Mouse (Mus musculus) hindbrain, embryonic 11.5 days (tissue): ENCODE measurements at regions not wholly inside any gene's neighbourhood (a gene's known extent, or its start where the extent isn't known, plus 50 kb on each side); places are given as distances from the start of the nearest gene placed in this dataset.
A peak's percentile ranks its signal among the peaks of the same experiment; 100 is the strongest.
"Not testable (repeated sequence)": the region's sequence is repeated elsewhere in the genome, so short reads cannot be mapped to it uniquely, and the experiment has no call there.

ENCODE experiments used
- ATAC-seq: fragments of 200-750 bp; cut with Nextera tagmentation; 2 replicates; pipeline ENCODE4 v1.8.0; 2017; ENCODE audit warnings: mild to moderate bottlenecking, moderate TSS enrichment, moderate library complexity; ENCODE audit not compliant: low FRiP score
- DNase-seq: peaks from one replicate; pipeline ENCODE4 v3.0.0-alpha.2; 2015; ENCODE audit warnings: low spot score
- H3K27ac ChIP-seq: fragments of 300-500 bp; sonication (generic); 2 replicates; pipeline ENCODE4 v1.5.1; 2014; ENCODE audit warnings: mild to moderate bottlenecking, low read depth, low read length
- H3K27me3 ChIP-seq: fragments of 300-500 bp; sonication (generic); 2 replicates; pipeline ENCODE4 v1.6.1; 2014; ENCODE audit warnings: mild to moderate bottlenecking, low read length, moderate library complexity, mixed read lengths; ENCODE audit not compliant: control insufficient read depth, insufficient read depth
- H3K36me3 ChIP-seq: fragments of 300-500 bp; sonication (generic); 2 replicates; pipeline ENCODE4 v1.6.1; 2014; ENCODE audit warnings: mild to moderate bottlenecking, low read length, moderate library complexity, mixed read lengths; ENCODE audit not compliant: control insufficient read depth, insufficient read depth
- H3K4me1 ChIP-seq: fragments of 300-500 bp; sonication (generic); replicated peaks from 2 replicates; pipeline ENCODE4 v1.6.1; 2014; ENCODE audit warnings: low read length, mixed read lengths; ENCODE audit not compliant: control insufficient read depth, insufficient read depth
- H3K4me2 ChIP-seq: fragments of 300-500 bp; sonication (generic); replicated peaks from 2 replicates; pipeline ENCODE4 v1.6.1; 2014; ENCODE audit warnings: mild to moderate bottlenecking, low read depth, low read length
- H3K4me3 ChIP-seq: fragments of 300-500 bp; sonication (generic); 2 replicates; pipeline ENCODE4 v1.5.1; 2014; ENCODE audit warnings: low read depth, low read length
- H3K9ac ChIP-seq: fragments of 300-500 bp; sonication (generic); 2 replicates; pipeline ENCODE4 v1.6.1; 2014; ENCODE audit warnings: low read depth, low read length
- H3K9me3 ChIP-seq: fragments of 300-500 bp; sonication (generic); 2 replicates; pipeline ENCODE4 v1.6.1; 2016; ENCODE audit warnings: low read length; ENCODE audit not compliant: control insufficient read depth
- WGBS: fragments of 180-500 bp; shearing (Covaris S2); extraction: QIAGEN DNeasy Blood & Tissue Kit; methylation state at CpG from one replicate; pipeline ENCODE4 v1.1.7; 2014; 5-methylcytosine and 5-hydroxymethylcytosine counted together

DNA sequence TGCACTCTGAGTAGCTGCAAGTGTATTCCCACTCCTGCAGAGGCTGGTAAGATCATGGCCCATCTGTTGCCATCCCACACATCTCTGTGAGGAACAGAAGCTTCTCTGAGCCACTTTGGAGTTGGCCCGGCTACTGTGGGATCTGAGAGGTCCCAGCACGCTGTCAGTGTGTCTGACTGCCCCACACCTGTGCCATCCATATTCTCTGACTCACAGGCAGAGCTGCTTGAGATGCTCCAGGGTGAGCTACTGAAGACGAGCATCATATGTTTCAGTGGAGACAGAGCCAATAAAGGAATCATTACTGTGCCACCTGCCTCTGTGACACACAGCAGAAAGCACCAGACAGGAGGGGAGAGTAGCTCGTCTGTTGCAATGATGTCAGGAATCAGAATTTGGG lies 352.8 kb downstream of the Plekhb2 start:
- H3K4me2 ChIP-seq = no peak overlapping the region
- H3K4me1 ChIP-seq = no peaks in the 10 kb centered on the region
- 89% methylated on average over 4 of the region's 4 CpGs for WGBS
- H3K27me3 ChIP-seq = no peaks in the 10 kb centered on the region
- H3K9me3 ChIP-seq = no peaks in the 10 kb centered on the region
- DNase-seq (no peak), ATAC-seq (no peak)
- no peak overlapping the region for H3K4me3 ChIP-seq
- H3K27ac ChIP-seq = no peak overlapping the region
- no peaks in the 10 kb centered on the region for H3K36me3 ChIP-seq
- H3K9ac ChIP-seq = no peak overlapping the region

DNA sequence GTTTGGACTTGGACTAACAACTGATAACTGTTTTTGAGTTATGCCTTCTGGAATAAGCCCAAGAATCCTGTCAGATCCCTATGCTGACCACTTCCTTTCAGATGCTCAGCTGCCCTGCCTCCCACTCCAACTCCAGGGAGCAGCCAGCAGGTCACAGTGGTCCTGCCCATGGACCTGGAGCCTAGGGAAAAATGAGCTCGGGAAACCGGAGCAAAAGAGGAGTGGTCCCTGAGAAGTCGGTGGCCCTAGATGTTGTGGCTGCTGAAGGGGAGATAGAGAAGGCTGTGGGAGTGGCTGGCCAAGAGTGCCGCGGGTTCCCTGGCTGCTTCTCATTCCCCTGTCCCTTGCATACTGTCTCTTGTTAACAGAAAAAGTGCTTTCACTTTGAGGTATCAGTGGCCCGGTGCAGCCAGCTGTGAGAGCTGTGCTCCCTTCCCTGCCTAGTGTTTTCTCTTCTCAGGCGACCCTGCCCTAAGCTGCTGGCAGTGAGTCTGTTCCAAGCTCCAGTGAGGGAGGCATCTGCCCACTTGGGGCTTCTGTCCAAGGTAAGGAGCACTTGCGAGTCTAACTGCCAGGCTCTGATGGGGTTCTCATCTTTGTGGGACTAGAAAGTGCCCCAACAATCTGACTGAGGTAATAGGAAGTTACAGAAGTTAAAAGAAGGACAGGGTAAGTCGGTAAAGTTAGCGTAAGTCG lies 357.2 kb downstream of the Plekhb2 start:
- Histone ChIP-seq H3K4me2 (no peak overlapping the region), H3K9me3 (no peaks in the 10 kb centered on the region), H3K9ac (no peak overlapping the region), H3K36me3 (no peaks in the 10 kb centered on the region), H3K4me1 (no peaks in the 10 kb centered on the region), H3K27ac (no peak overlapping the region), H3K27me3 (no peaks in the 10 kb centered on the region), H3K4me3 (no peak overlapping the region)
- WGBS = 86% methylated on average over 11 of the region's 11 CpGs
- ATAC-seq (no peak), DNase-seq (no peak)

DNA sequence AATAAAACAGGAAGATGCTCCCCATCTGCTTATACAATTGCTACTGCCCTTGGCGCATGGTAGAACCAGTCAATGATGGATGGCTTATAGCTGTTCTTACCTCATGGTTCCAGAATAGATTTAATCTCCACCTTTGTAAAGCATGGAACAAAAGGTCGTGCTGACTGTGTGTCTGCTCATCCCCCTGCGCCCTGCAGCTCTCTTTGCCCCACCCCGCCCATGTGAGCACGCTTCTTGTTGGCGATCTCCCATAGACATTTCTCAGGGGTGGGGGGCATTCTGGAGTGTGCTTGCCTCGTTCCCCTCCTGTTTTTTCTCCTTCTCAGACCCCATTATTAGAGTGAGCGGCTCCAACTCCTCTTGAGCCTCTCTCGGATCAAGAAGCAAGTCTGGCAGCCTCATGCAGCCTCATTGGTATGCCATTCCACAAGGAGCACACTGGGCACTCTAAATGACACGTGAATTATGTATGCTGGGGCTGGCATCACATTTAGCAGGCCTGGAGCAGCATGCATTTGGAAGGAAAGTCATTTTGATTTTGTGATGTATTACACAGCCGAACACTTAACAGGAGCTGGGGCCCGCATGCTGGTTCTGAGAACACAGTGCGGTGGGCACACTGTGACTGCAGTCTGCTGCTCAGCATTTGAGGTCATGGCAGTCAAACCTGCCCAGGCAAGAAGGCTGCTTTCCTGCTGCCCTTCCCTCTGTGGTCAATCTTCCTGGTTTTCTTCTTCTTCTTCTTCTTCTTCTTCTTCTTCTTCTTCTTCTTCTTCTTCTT lies 362.5 kb downstream of the Plekhb2 start:
- ATAC-seq = no peak
- H3K9me3 ChIP-seq = no peaks in the 10 kb centered on the region
- WGBS = 81% methylated on average over 13 of the region's 13 CpGs
- no peaks in the 10 kb centered on the region for H3K27me3 ChIP-seq
- H3K27ac ChIP-seq = no peak overlapping the region
- no peak overlapping the region for H3K9ac ChIP-seq
- no peak overlapping the region for H3K4me3 ChIP-seq
- no peaks in the 10 kb centered on the region for H3K4me1 ChIP-seq
- H3K36me3 ChIP-seq = no peaks in the 10 kb centered on the region
- no peak for DNase-seq
- no peak overlapping the region for H3K4me2 ChIP-seq

DNA sequence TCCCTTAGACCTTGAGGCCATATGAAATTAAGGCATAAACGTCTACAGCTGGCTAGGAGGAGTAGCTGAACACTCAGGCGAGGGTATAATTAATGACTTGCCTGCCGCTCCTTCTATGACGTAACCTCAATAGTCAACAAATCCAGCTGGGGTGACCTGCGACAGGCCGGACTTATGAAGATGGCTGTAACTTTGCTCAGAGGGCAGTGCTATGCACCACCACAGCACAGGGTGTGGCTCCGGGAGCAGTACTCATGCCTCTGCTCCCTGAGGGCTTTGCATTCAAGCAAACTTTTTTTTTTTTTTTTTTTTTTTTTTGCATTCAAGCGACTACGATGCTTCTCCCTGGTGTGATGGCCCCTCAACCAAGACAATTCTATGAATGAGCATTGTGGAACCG lies 364.1 kb downstream of the Plekhb2 start:
- no peak overlapping the region for H3K9ac ChIP-seq
- no peaks in the 10 kb centered on the region for H3K4me1 ChIP-seq
- ATAC-seq (no peak), DNase-seq (no peak)
- H3K9me3 ChIP-seq = no peaks in the 10 kb centered on the region
- H3K27ac ChIP-seq = no peak overlapping the region
- H3K36me3 ChIP-seq = no peaks in the 10 kb centered on the region
- H3K27me3 ChIP-seq = no peaks in the 10 kb centered on the region
- no peak overlapping the region for H3K4me2 ChIP-seq
- no peak overlapping the region for H3K4me3 ChIP-seq
- WGBS = 74% methylated on average over 10 of the region's 10 CpGs

DNA sequence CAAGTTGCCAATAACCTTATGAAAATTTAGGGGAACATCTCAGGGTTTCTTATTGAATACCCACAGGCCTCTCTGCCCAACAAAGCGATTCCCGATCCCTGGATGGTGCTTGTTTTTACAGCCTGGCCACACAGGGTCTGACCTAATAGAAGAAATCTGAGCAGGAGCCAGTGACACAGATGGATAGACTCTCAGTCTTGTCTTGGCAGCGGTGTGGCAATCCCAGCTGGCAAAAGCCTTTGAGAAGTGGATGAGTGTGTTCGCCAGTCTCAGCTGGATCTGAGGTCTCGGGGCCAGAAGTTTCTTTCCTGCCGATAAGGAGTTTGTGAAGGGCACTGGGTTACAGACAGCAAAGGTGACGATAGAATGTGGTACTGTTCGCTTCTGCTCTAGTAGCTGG lies 366.6 kb downstream of the Plekhb2 start:
- H3K27me3 ChIP-seq = no peaks in the 10 kb centered on the region
- DNase-seq (no peak), ATAC-seq (no peak)
- no peak overlapping the region for H3K4me3 ChIP-seq
- no peak overlapping the region for H3K9ac ChIP-seq
- no peaks in the 10 kb centered on the region for H3K36me3 ChIP-seq
- no peaks in the 10 kb centered on the region for H3K9me3 ChIP-seq
- H3K4me2 ChIP-seq = no peak overlapping the region
- no peak overlapping the region for H3K27ac ChIP-seq
- 91% methylated on average over 8 of the region's 8 CpGs for WGBS
- no peaks in the 10 kb centered on the region for H3K4me1 ChIP-seq

DNA sequence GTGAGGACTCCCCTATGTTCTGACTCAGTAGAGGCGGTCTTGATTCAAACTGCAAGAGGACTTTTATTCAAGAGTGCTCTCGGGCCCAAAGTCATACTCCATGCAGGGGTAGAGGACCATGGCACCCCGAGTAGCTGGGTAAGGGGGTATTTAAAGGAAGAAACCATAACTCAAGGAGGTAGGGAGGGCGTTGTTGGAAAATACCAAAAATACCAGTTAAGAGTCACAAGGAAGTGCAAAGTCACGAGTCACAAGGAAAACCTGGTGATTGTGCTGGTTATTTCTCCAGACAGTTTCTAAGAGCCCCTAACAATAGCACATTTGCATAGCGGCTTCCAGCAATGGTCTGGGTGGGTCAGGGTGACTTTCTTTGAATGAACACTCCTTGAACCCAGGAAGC lies 370.4 kb downstream of the Plekhb2 start:
- H3K9ac ChIP-seq, H3K4me1 ChIP-seq, H3K27ac ChIP-seq, DNase-seq, H3K36me3 ChIP-seq, H3K9me3 ChIP-seq, ATAC-seq, H3K27me3 ChIP-seq, H3K4me2 ChIP-seq, H3K4me3 ChIP-seq: not testable (repeated sequence)
- WGBS = 92% methylated on average over 6 of the region's 6 CpGs

DNA sequence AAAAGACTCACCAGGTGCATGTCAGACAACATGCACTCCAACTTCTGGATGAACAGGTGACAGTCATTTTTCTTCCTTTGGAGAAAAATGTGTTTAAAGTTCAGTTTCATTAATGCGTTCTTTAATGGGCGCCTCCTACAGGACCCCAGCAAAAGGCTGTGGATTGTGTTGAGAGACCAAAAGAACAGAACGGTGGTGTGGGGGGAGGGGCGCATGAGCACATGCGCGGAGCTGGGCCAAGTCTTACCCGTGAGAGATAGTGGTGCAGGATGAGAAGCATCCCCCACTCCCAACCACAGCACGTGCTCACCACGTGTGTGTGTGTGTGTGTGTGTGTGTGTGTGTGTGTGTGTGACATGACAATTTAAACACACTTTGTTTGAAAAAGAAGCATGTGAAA lies 371.0 kb downstream of the Plekhb2 start:
- Histone ChIP-seq H3K9ac (no peak overlapping the region), H3K9me3 (no peaks in the 10 kb centered on the region), H3K27me3 (no peaks in the 10 kb centered on the region), H3K4me2 (no peak overlapping the region), H3K36me3 (no peaks in the 10 kb centered on the region), H3K4me1 (no peaks in the 10 kb centered on the region), H3K27ac (no peak overlapping the region), H3K4me3 (no peak overlapping the region)
- ATAC-seq (no peak), DNase-seq (no peak)
- 87% methylated on average over 9 of the region's 9 CpGs for WGBS

DNA sequence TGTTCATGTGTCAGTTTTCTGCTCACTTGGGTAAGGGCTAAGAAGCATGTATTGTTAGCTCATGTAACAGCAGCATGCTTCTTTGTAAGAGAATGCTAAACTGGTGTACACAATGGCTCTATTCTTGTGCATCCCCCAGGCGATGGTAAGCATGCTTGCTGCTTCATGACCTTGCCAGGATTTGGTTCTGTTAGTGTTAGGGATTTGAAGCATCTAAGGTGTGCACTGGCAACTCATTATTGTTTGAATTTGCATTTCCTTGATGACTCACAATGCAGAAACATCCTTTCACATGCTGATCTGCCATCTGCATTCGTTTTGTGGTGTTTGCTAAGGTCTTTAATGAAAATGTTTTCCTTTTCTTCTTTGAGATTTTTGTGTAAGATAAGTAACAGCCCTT lies 382.8 kb downstream of the Plekhb2 start:
- no peak overlapping the region for H3K27ac ChIP-seq
- ATAC-seq (no peak), DNase-seq (peak; percentile 12)
- no peaks in the 10 kb centered on the region for H3K27me3 ChIP-seq
- 32% methylated on average over 2 of the region's 2 CpGs for WGBS
- no peak overlapping the region for H3K9ac ChIP-seq
- no peaks in the 10 kb centered on the region for H3K4me1 ChIP-seq
- no peaks in the 10 kb centered on the region for H3K9me3 ChIP-seq
- H3K36me3 ChIP-seq = no peaks in the 10 kb centered on the region
- no peak overlapping the region for H3K4me2 ChIP-seq
- no peak overlapping the region for H3K4me3 ChIP-seq

DNA sequence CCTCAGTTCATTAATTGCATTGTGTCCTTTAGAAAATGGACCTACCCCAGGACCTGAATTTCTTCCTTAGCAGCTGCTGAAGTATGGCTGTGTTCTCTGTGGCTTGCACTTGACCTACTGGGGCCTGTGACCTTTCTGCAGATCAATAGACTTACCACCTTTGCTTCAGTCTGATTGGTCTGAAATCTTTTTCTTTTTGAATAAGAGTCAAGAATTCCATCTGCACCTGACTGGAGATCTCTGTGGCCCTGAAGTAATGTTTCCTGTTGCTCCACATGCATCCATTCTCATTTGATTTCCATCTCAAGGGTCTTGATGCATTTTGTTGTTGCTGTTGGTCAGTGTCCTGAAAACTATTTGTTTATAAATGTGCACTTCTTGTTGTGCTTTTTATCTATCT lies 388.4 kb downstream of the Plekhb2 start:
- no peaks in the 10 kb centered on the region for H3K9me3 ChIP-seq
- DNase-seq (no peak), ATAC-seq (no peak)
- no peak overlapping the region for H3K4me2 ChIP-seq
- no peak overlapping the region for H3K27ac ChIP-seq
- no peaks in the 10 kb centered on the region for H3K36me3 ChIP-seq
- no peak overlapping the region for H3K4me3 ChIP-seq
- no peaks in the 10 kb centered on the region for H3K4me1 ChIP-seq
- no peaks in the 10 kb centered on the region for H3K27me3 ChIP-seq
- H3K9ac ChIP-seq = no peak overlapping the region
